Mouse (Mus musculus): Measurements from ENCODE around the gene Ubac2. TPM values are rescaled to one million over a fixed set of nuclear protein-coding genes. Genes with fewer than 3 reads are reported as not detected.
A peak's percentile ranks its signal among the peaks of the same experiment; 100 is the strongest.

Ubac2 gene
- total RNA-seq, 2 experiments from 2014 or later = 25.9 to 27.4 TPM

- no peak for DNase-seq (ENCODE audit: low spot score)
- intact Hi-C loops (cut with DNase I) = no loop called here
Observed at GRCm38 (mm10) chr14:121992395-121993280, 114.2 kb downstream of the Ubac2 start.

- intact Hi-C loops (cut with DNase I) = no loop called here
- DNase-seq (ENCODE audit: low spot score) = no peak
Observed at GRCm38 (mm10) chr14:121993616-121994015, 115.2 kb downstream of the Ubac2 start.

GRCm38 (mm10) chr14:121994171-121994700 is 115.8 kb downstream of the Ubac2 start:
- DNase-seq (ENCODE audit: low spot score) = no peak
- intact Hi-C loops (cut with DNase I) = no loop called here

GRCm38 (mm10) chr14:121994846-121995556 is 116.6 kb downstream of the Ubac2 start:
- DNase-seq (ENCODE audit: low spot score) = no peak
- intact Hi-C loops (cut with DNase I) = no loop called here

GRCm38 (mm10) chr14:121995557-121995870 is 117.1 kb downstream of the Ubac2 start:
- intact Hi-C loops (cut with DNase I) = no loop called here
- DNase-seq (ENCODE audit: low spot score) = no peak

- DNase-seq (ENCODE audit: low spot score) = peak; percentile 37
- intact Hi-C loops (cut with DNase I) = no loop called here
Observed at GRCm38 (mm10) chr14:121996786-121997185, 118.4 kb downstream of the Ubac2 start.

GRCm38 (mm10) chr14:121999455-121999854 is 121.0 kb downstream of the Ubac2 start:
- no peak for DNase-seq (ENCODE audit: low spot score)
- intact Hi-C loops (cut with DNase I) = no loop called here

- intact Hi-C loops (cut with DNase I) = no loop called here
- DNase-seq (ENCODE audit: low spot score) = no peak
Observed at GRCm38 (mm10) chr14:122000346-122001105, 122.1 kb downstream of the Ubac2 start.

GRCm38 (mm10) chr14:122002224-122002623 is 123.8 kb downstream of the Ubac2 start:
- DNase-seq (ENCODE audit: low spot score) = no peak
- intact Hi-C loops (cut with DNase I) = no loop called here

GRCm38 (mm10) chr14:122003812-122004211 is 125.4 kb downstream of the Ubac2 start:
- intact Hi-C loops (cut with DNase I) = no loop called here
- DNase-seq (ENCODE audit: low spot score) = no peak

GRCm38 (mm10) chr14:122008261-122008660 is 129.8 kb downstream of the Ubac2 start:
- no peak for DNase-seq (ENCODE audit: low spot score)

GRCm38 (mm10) chr14:122009502-122009901 is 131.1 kb downstream of the Ubac2 start:
- DNase-seq (ENCODE audit: low spot score) = no peak
- intact Hi-C loops (cut with DNase I) = loop anchor here (1.0 kb wide), 1 partner anchor 23 kb away; no protein-coding TSS in a partner anchor

More at GRCm38 (mm10) chr14:122008261-122008660, 129.8 kb downstream of the Ubac2 start:
- intact Hi-C loops (cut with DNase I) = no loop called here

- intact Hi-C loops (cut with DNase I) = no loop called here
- DNase-seq (ENCODE audit: low spot score) = peak; percentile 20
Observed at GRCm38 (mm10) chr14:122010301-122010700, 131.9 kb downstream of the Ubac2 start.

- no peak for DNase-seq (ENCODE audit: low spot score)
- intact Hi-C loops (cut with DNase I) = no loop called here
Observed at GRCm38 (mm10) chr14:122011768-122012167, 133.3 kb downstream of the Ubac2 start.

- no peak for DNase-seq (ENCODE audit: low spot score)
- intact Hi-C loops (cut with DNase I) = no loop called here
Observed at GRCm38 (mm10) chr14:122012193-122012592, 133.8 kb downstream of the Ubac2 start.

GRCm38 (mm10) chr14:122012814-122013213 is 134.4 kb downstream of the Ubac2 start:
- intact Hi-C loops (cut with DNase I) = no loop called here
- no peak for DNase-seq (ENCODE audit: low spot score)

- intact Hi-C loops (cut with DNase I) = no loop called here
- peak; percentile 36 for DNase-seq (ENCODE audit: low spot score)
Observed at GRCm38 (mm10) chr14:122013417-122013951, 135.1 kb downstream of the Ubac2 start.

GRCm38 (mm10) chr14:122017958-122018357 is 139.5 kb downstream of the Ubac2 start:
- no peak for DNase-seq (ENCODE audit: low spot score)
- intact Hi-C loops (cut with DNase I) = no loop called here

GRCm38 (mm10) chr14:122019389-122019788 is 141.0 kb downstream of the Ubac2 start:
- intact Hi-C loops (cut with DNase I) = no loop called here
- no peak for DNase-seq (ENCODE audit: low spot score)

GRCm38 (mm10) chr14:122020567-122020966 is 142.1 kb downstream of the Ubac2 start:
- DNase-seq (ENCODE audit: low spot score) = no peak
- intact Hi-C loops (cut with DNase I) = no loop called here
